Mouse (Mus musculus): Measurements from ENCODE around the gene Astn2. TPM values are rescaled to one million over a fixed set of nuclear protein-coding genes. Genes with fewer than 3 reads are reported as not detected.
"Not testable (repeated sequence)": the region's sequence is repeated elsewhere in the genome, so short reads cannot be mapped to it uniquely, and the experiment has no call there.

The Astn2 gene
- polyA plus RNA-seq, 1 experiment from 2014 or later = 1.9 TPM

GRCm38 (mm10) chr4:65695241-65695640 lies 709.2 kb downstream of the Astn2 start:
- 87% methylated on average over 5 of the region's 5 CpGs for WGBS
- H3K36me3 ChIP-seq = no peaks in the 10 kb centered on the region
- no peak for ATAC-seq (ENCODE audit: low FRiP score, low read depth)

GRCm38 (mm10) chr4:65694011-65694410 lies 710.4 kb downstream of the Astn2 start:
- Histone ChIP-seq H3K9ac (no peak overlapping the region), H3K9me3 (no peaks in the 10 kb centered on the region), H3K4me3 (no peak overlapping the region), H3K27ac (no peak overlapping the region), H3K4me1 (no peaks in the 10 kb centered on the region), H3K36me3 (no peaks in the 10 kb centered on the region), H3K27me3 (no peaks in the 10 kb centered on the region), H3K4me2 (replicated peaks) (no peak overlapping the region)
- no peak for ATAC-seq (ENCODE audit: low FRiP score, low read depth)
- WGBS = 87% methylated on average over 5 of the region's 5 CpGs

More at GRCm38 (mm10) chr4:65695241-65695640, 709.2 kb downstream of the Astn2 start:
- no peak overlapping the region for H3K27ac ChIP-seq
- no peaks in the 10 kb centered on the region for H3K9me3 ChIP-seq
- H3K4me2 ChIP-seq (replicated peaks) = no peak overlapping the region
- no peak overlapping the region for H3K9ac ChIP-seq
- no peaks in the 10 kb centered on the region for H3K27me3 ChIP-seq
- H3K4me3 ChIP-seq = no peak overlapping the region
- no peaks in the 10 kb centered on the region for H3K4me1 ChIP-seq

GRCm38 (mm10) chr4:65687006-65687723 lies 717.2 kb downstream of the Astn2 start:
- Histone ChIP-seq H3K27ac (no peak overlapping the region), H3K9me3 (no peaks in the 10 kb centered on the region), H3K4me1 (no peaks in the 10 kb centered on the region), H3K27me3 (no peaks in the 10 kb centered on the region), H3K9ac (no peak overlapping the region), H3K4me3 (no peak overlapping the region), H3K4me2 (replicated peaks) (no peak overlapping the region), H3K36me3 (no peaks in the 10 kb centered on the region)
- no peak for ATAC-seq (ENCODE audit: low FRiP score, low read depth)
- 42% methylated on average over 1 of the region's 1 CpGs for WGBS

- H3K27ac ChIP-seq = no peak overlapping the region
- ATAC-seq (ENCODE audit: low FRiP score, low read depth) = no peak
- 54% methylated on average over 3 of the region's 3 CpGs for WGBS
- H3K4me1 ChIP-seq = no peaks in the 10 kb centered on the region
- no peak overlapping the region for H3K4me3 ChIP-seq
- no peaks in the 10 kb centered on the region for H3K36me3 ChIP-seq
- H3K27me3 ChIP-seq = no peaks in the 10 kb centered on the region
- no peak overlapping the region for H3K9ac ChIP-seq
- H3K9me3 ChIP-seq = no peaks in the 10 kb centered on the region
- H3K4me2 ChIP-seq (replicated peaks) = no peak overlapping the region
Observed at GRCm38 (mm10) chr4:65686258-65687005, 718.0 kb downstream of the Astn2 start.

GRCm38 (mm10) chr4:65684401-65684800 lies 720.0 kb downstream of the Astn2 start:
- no peaks in the 10 kb centered on the region for H3K4me1 ChIP-seq
- H3K36me3 ChIP-seq = no peaks in the 10 kb centered on the region
- no peak for ATAC-seq (ENCODE audit: low FRiP score, low read depth)
- H3K27ac ChIP-seq = no peak overlapping the region
- no peak overlapping the region for H3K4me2 ChIP-seq (replicated peaks)
- no peak overlapping the region for H3K4me3 ChIP-seq
- WGBS = 79% methylated on average over 3 of the region's 3 CpGs
- no peak overlapping the region for H3K9ac ChIP-seq
- H3K27me3 ChIP-seq = no peaks in the 10 kb centered on the region
- no peaks in the 10 kb centered on the region for H3K9me3 ChIP-seq

- not testable (repeated sequence) for H3K4me1 ChIP-seq; H3K9me3 ChIP-seq; H3K4me2 ChIP-seq (replicated peaks); H3K9ac ChIP-seq; H3K27me3 ChIP-seq; H3K36me3 ChIP-seq; H3K4me3 ChIP-seq; H3K27ac ChIP-seq; ATAC-seq (ENCODE audit: low FRiP score, low read depth)
- WGBS = 66% methylated on average over 2 of the region's 2 CpGs
Observed at GRCm38 (mm10) chr4:65679786-65680185, 724.6 kb downstream of the Astn2 start.

DNA sequence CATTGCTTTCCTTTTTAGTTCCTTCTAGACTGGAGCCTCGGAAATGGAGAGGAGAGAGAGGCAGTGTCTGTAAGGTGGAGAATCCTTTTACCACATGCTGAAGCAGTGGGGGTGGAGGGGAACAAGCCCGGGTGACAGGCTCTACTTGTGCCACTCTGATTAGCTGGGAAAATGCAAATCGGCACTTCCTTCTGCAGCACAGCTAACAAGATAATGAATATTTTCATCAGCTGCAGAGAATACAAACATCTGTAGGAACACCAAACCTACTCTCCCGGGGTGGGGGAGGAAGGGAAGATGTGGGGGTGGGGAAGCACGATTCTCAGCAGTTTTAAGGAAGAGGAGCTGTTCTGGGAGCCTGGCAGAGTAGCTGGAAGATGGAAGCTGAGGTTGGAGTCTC lies 725.5 kb downstream of the Astn2 start:
- Histone ChIP-seq H3K36me3 (no peaks in the 10 kb centered on the region), H3K9me3 (no peaks in the 10 kb centered on the region), H3K27me3 (no peaks in the 10 kb centered on the region), H3K4me1 (no peaks in the 10 kb centered on the region), H3K9ac (no peak overlapping the region), H3K4me2 (replicated peaks) (no peak overlapping the region), H3K27ac (no peak overlapping the region), H3K4me3 (no peak overlapping the region)
- 20% methylated on average over 5 of the region's 5 CpGs for WGBS
- no peak for ATAC-seq (ENCODE audit: low FRiP score, low read depth)

- Histone ChIP-seq H3K4me3 (no peak overlapping the region), H3K27ac (no peak overlapping the region), H3K27me3 (no peaks in the 10 kb centered on the region), H3K4me1 (no peaks in the 10 kb centered on the region), H3K9ac (no peak overlapping the region), H3K36me3 (no peaks in the 10 kb centered on the region), H3K4me2 (replicated peaks) (no peak overlapping the region), H3K9me3 (no peaks in the 10 kb centered on the region)
- ATAC-seq (ENCODE audit: low FRiP score, low read depth) = no peak
- 70% methylated on average over 5 of the region's 5 CpGs for WGBS
Observed at GRCm38 (mm10) chr4:65678495-65678894, 725.9 kb downstream of the Astn2 start.

DNA sequence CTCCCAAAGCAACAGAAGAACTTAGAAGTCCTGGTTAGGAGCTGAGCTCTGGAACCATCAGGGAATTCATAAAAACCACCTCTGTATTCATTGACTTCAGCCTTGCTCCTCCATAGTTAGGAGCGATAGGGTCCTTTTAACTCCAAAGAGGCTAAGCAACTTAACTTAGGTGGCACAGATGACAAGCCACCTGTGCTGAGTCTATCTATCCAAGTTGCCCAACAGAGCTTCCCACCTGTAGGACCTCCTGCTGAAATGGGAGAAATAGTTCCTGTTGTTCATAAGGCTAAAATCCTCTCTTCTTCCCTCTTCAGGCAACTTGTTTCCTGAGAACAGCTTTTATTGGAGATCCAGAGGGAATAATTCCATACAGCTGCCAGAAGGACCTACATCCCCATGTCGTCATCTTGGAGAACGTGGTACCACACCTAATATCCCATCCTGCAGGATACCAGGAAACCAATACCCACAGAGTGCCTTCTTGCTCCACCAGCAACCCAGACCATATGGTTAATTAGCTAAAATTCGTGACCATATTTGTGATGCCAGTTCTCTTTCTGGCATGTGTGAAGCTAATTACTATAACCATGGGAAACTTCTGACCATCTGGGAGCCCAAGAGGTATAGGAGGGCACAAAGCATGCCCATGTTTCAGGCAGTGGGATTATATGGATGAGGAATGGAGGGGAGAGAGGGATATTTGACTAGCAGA lies 730.0 kb downstream of the Astn2 start:
- H3K9me3 ChIP-seq = no peaks in the 10 kb centered on the region
- ATAC-seq (ENCODE audit: low FRiP score, low read depth) = no peak
- H3K4me1 ChIP-seq = peaks cover 3% of the 10 kb centered on the region; the same call in 1 of the 2 replicates
- 74% methylated on average over 4 of the region's 4 CpGs for WGBS
- no peak overlapping the region for H3K27ac ChIP-seq
- H3K36me3 ChIP-seq = no peaks in the 10 kb centered on the region
- no peaks in the 10 kb centered on the region for H3K27me3 ChIP-seq
- H3K4me3 ChIP-seq = no peak overlapping the region
- H3K4me2 ChIP-seq (replicated peaks) = no peak overlapping the region
- H3K9ac ChIP-seq = no peak overlapping the region

- Histone ChIP-seq H3K4me2 (replicated peaks) (no peak overlapping the region), H3K9me3 (no peaks in the 10 kb centered on the region), H3K27ac (no peak overlapping the region), H3K27me3 (no peaks in the 10 kb centered on the region), H3K4me1 (peaks cover 3% of the 10 kb centered on the region; the same call in 1 of the 2 replicates), H3K4me3 (no peak overlapping the region), H3K36me3 (no peaks in the 10 kb centered on the region), H3K9ac (no peak overlapping the region)
- no peak for ATAC-seq (ENCODE audit: low FRiP score, low read depth)
- 77% methylated on average over 4 of the region's 4 CpGs for WGBS
Observed at GRCm38 (mm10) chr4:65673418-65673933, 730.9 kb downstream of the Astn2 start.

DNA sequence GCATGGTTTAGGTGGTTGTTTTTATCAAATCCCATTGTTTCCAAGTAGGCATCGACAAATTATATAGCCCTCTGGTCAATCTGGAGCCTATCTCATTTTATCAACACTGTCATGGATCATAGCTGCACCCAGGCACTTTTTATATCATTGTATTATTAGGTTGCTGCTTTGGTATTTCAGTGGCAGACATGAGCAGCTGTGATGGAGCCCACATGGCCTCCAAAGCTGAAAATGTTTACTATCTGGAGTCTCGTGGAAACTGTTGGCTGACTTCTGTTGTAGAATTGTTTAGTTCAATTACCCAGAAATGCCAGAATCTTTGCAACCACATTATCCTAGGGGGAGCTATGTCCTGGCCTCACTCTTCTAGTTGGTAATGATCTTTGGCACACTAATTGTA lies 732.1 kb downstream of the Astn2 start:
- no peak for ATAC-seq (ENCODE audit: low FRiP score, low read depth)
- 47% methylated on average over 2 of the region's 2 CpGs for WGBS
- no peaks in the 10 kb centered on the region for H3K27me3 ChIP-seq

GRCm38 (mm10) chr4:65671585-65672184 lies 732.7 kb downstream of the Astn2 start:
- Histone ChIP-seq H3K4me1 (peaks cover 8% of the 10 kb centered on the region), H3K4me2 (replicated peaks) (no peak overlapping the region), H3K27me3 (no peaks in the 10 kb centered on the region), H3K36me3 (no peaks in the 10 kb centered on the region), H3K4me3 (no peak overlapping the region), H3K9ac (no peak overlapping the region), H3K9me3 (no peaks in the 10 kb centered on the region), H3K27ac (no peak overlapping the region)
- ATAC-seq (ENCODE audit: low FRiP score, low read depth) = no peak
- 41% methylated on average over 6 of the region's 6 CpGs for WGBS

More for the DNA sequence above, 732.1 kb downstream of the Astn2 start:
- Histone ChIP-seq H3K9ac (no peak overlapping the region), H3K4me3 (no peak overlapping the region), H3K9me3 (no peaks in the 10 kb centered on the region), H3K27ac (no peak overlapping the region), H3K4me2 (replicated peaks) (no peak overlapping the region), H3K4me1 (peaks cover 3% of the 10 kb centered on the region; the same call in 1 of the 2 replicates), H3K36me3 (no peaks in the 10 kb centered on the region)
